Mouse (Mus musculus): ENCODE data around the gene Taf8. TPM values are rescaled to one million over a fixed set of nuclear protein-coding genes. Genes with fewer than 3 reads are reported as not detected.

The Taf8 gene
- polyA plus RNA-seq, 1 experiment = not detected

- Histone ChIP-seq H3K27ac (ENCODE audit: insufficient read depth, low read depth, low read length) (no peak overlapping the region), H3K4me3 (ENCODE audit: insufficient read depth, low read depth, low read length) (no peak overlapping the region), H3K4me1 (ENCODE audit: control insufficient read depth, insufficient read depth, low read length) (peaks cover 12% of the 10 kb centered on the region)
- TF ChIP-seq CTCF (IDR thresholded peaks at IDR 0.05; ENCODE audit: insufficient read depth, low read depth, low read length) (no peak), POLR2A (IDR thresholded peaks at IDR 0.05; ENCODE audit: insufficient read depth, low read depth, low read length) (no peak)
- WGBS = 80% methylated on average over 3 of the region's 3 CpGs
Measured at GRCm38 (mm10) chr17:47479887-47480286, 22.2 kb downstream of the Taf8 start.

GRCm38 (mm10) chr17:47475714-47476113 lies 26.4 kb downstream of the Taf8 start:
- Histone ChIP-seq H3K4me3 (ENCODE audit: insufficient read depth, low read depth, low read length) (no peak overlapping the region), H3K4me1 (ENCODE audit: control insufficient read depth, insufficient read depth, low read length) (peaks cover 5% of the 10 kb centered on the region; the same call in 1 of the 2 replicates), H3K27ac (ENCODE audit: insufficient read depth, low read depth, low read length) (no peak overlapping the region)
- WGBS = 62% methylated on average over 3 of the region's 3 CpGs
- TF ChIP-seq POLR2A (IDR thresholded peaks at IDR 0.05; ENCODE audit: insufficient read depth, low read depth, low read length) = no peak

GRCm38 (mm10) chr17:47475181-47475580 lies 26.9 kb downstream of the Taf8 start:
- WGBS = 91% methylated on average over 4 of the region's 4 CpGs
- Histone ChIP-seq H3K4me1 (ENCODE audit: control insufficient read depth, insufficient read depth, low read length) (peaks cover 5% of the 10 kb centered on the region; the same call in 1 of the 2 replicates), H3K4me3 (ENCODE audit: insufficient read depth, low read depth, low read length) (no peak overlapping the region), H3K27ac (ENCODE audit: insufficient read depth, low read depth, low read length) (no peak overlapping the region)
- no peak for TF ChIP-seq POLR2A (IDR thresholded peaks at IDR 0.05; ENCODE audit: insufficient read depth, low read depth, low read length)
- TF ChIP-seq CTCF (IDR thresholded peaks at IDR 0.05; ENCODE audit: insufficient read depth, low read depth, low read length) = no peak

GRCm38 (mm10) chr17:47474250-47474649 lies 27.8 kb downstream of the Taf8 start:
- Histone ChIP-seq H3K4me3 (ENCODE audit: insufficient read depth, low read depth, low read length) (no peak overlapping the region), H3K4me1 (ENCODE audit: control insufficient read depth, insufficient read depth, low read length) (peaks cover 5% of the 10 kb centered on the region; the same call in 1 of the 2 replicates), H3K27ac (ENCODE audit: insufficient read depth, low read depth, low read length) (no peak overlapping the region)
- 88% methylated on average over 4 of the region's 4 CpGs for WGBS
- no peak for TF ChIP-seq POLR2A (IDR thresholded peaks at IDR 0.05; ENCODE audit: insufficient read depth, low read depth, low read length)
- TF ChIP-seq CTCF (IDR thresholded peaks at IDR 0.05; ENCODE audit: insufficient read depth, low read depth, low read length) = no peak

- no peak overlapping the region for H3K4me3 ChIP-seq (ENCODE audit: insufficient read depth, low read depth, low read length)
- peak; percentile 57; the same call in 1 of the 2 replicates for TF ChIP-seq CTCF (IDR thresholded peaks at IDR 0.05; ENCODE audit: insufficient read depth, low read depth, low read length)
- no peak for TF ChIP-seq POLR2A (IDR thresholded peaks at IDR 0.05; ENCODE audit: insufficient read depth, low read depth, low read length)
- peaks cover 6% of the 10 kb centered on the region for H3K4me1 ChIP-seq (ENCODE audit: control insufficient read depth, insufficient read depth, low read length)
- no peak overlapping the region for H3K27ac ChIP-seq (ENCODE audit: insufficient read depth, low read depth, low read length)
- WGBS = 16% methylated on average over 8 of the region's 8 CpGs
Measured at GRCm38 (mm10) chr17:47473434-47473974, 28.6 kb downstream of the Taf8 start.

GRCm38 (mm10) chr17:47472435-47473350 lies 29.4 kb downstream of the Taf8 start:
- TF ChIP-seq CTCF (IDR thresholded peaks at IDR 0.05; ENCODE audit: insufficient read depth, low read depth, low read length) = no peak
- no peak for TF ChIP-seq POLR2A (IDR thresholded peaks at IDR 0.05; ENCODE audit: insufficient read depth, low read depth, low read length)
- Histone ChIP-seq H3K27ac (ENCODE audit: insufficient read depth, low read depth, low read length) (no peak overlapping the region), H3K4me1 (ENCODE audit: control insufficient read depth, insufficient read depth, low read length) (peaks cover 8% of the 10 kb centered on the region), H3K4me3 (ENCODE audit: insufficient read depth, low read depth, low read length) (no peak overlapping the region)
- 62% methylated on average over 15 of the region's 15 CpGs for WGBS

GRCm38 (mm10) chr17:47470686-47471085 lies 31.4 kb downstream of the Taf8 start:
- Histone ChIP-seq H3K4me1 (ENCODE audit: control insufficient read depth, insufficient read depth, low read length) (peaks cover 8% of the 10 kb centered on the region), H3K4me3 (ENCODE audit: insufficient read depth, low read depth, low read length) (no peak overlapping the region), H3K27ac (ENCODE audit: insufficient read depth, low read depth, low read length) (no peak overlapping the region)
- TF ChIP-seq CTCF (IDR thresholded peaks at IDR 0.05; ENCODE audit: insufficient read depth, low read depth, low read length) (no peak), POLR2A (IDR thresholded peaks at IDR 0.05; ENCODE audit: insufficient read depth, low read depth, low read length) (no peak)
- 63% methylated on average over 5 of the region's 5 CpGs for WGBS

- TF ChIP-seq CTCF (IDR thresholded peaks at IDR 0.05; ENCODE audit: insufficient read depth, low read depth, low read length) = no peak
- no peak for TF ChIP-seq POLR2A (IDR thresholded peaks at IDR 0.05; ENCODE audit: insufficient read depth, low read depth, low read length)
- peaks cover 8% of the 10 kb centered on the region for H3K4me1 ChIP-seq (ENCODE audit: control insufficient read depth, insufficient read depth, low read length)
- 92% methylated on average over 4 of the region's 4 CpGs for WGBS
- H3K27ac ChIP-seq (ENCODE audit: insufficient read depth, low read depth, low read length) = no peak overlapping the region
- H3K4me3 ChIP-seq (ENCODE audit: insufficient read depth, low read depth, low read length) = no peak overlapping the region
Measured at GRCm38 (mm10) chr17:47470121-47470520, 32.0 kb downstream of the Taf8 start.

GRCm38 (mm10) chr17:47469642-47470041 lies 32.5 kb downstream of the Taf8 start:
- Histone ChIP-seq H3K4me1 (ENCODE audit: control insufficient read depth, insufficient read depth, low read length) (peaks cover 8% of the 10 kb centered on the region), H3K27ac (ENCODE audit: insufficient read depth, low read depth, low read length) (no peak overlapping the region), H3K4me3 (ENCODE audit: insufficient read depth, low read depth, low read length) (no peak overlapping the region)
- TF ChIP-seq POLR2A (IDR thresholded peaks at IDR 0.05; ENCODE audit: insufficient read depth, low read depth, low read length) = no peak
- no peak for TF ChIP-seq CTCF (IDR thresholded peaks at IDR 0.05; ENCODE audit: insufficient read depth, low read depth, low read length)
- WGBS = 93% methylated on average over 4 of the region's 4 CpGs

All from olfactory bulb, adult 2 months (tissue).